Mouse (Mus musculus) bone marrow macrophage, adult 2 months (primary cell): ENCODE results near the gene Flnc.

Experiments
- CTCF ChIP-seq: IDR thresholded peaks from 2 replicates; pipeline ENCODE4 v1.5.1; 2012; ENCODE audit warnings: low read depth, mild to moderate bottlenecking, low read length, moderate library complexity
- POLR2A ChIP-seq: IDR thresholded peaks from 2 replicates; pipeline ENCODE4 v1.6.1; 2012; ENCODE audit warnings: mild to moderate bottlenecking, low read depth, low read length, borderline replicate concordance

DNA sequence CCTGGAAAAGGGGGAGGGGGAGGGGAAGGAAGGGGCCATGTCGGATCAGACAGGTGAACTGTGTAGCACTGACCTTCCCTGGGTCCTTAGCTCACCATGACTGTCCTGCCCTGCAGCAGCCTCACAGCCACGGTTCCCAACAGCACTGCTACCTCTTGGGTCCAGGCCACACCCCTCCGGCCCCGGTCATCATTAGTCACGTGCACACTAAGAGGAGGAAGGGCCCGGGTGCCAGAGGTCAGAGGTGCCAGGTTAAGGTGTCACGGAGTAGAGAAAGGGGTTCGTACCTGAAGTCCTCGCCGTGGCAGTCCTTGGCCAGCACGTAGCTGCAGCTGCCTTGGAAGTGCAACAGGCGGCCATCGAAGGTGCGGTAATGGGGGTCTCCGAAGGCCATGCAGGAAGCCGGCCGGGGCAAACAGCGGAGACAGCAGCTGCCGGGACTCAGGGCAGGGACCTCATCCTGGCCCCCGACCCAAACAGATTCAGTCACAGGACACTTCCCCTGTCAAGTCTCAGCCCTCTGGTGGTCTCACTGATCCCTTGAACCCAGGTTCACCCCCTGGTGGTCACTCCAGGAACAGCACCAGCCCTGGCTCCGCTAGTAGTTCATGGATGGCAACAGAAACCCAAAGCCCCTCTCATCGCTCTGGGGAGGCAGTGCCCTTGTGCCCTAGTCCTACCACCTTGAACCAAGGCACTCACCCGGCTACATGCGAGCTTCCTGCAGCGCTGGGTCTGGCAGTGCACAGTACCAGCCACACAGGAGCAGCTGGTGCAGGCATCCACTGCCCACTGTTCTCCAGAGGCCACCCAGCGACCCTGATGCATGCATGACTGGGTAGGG lies 51.9 kb downstream of the Flnc start:
- peak; percentile 96 for TF ChIP-seq CTCF
- TF ChIP-seq POLR2A = no peak
